43 mouse cellular contexts compared by ENCODE assay signal in genomic region chr7:126595890-126596289, GRCm38 (mm10). TPM values are rescaled to one million over a fixed set of nuclear protein-coding genes. Genes with fewer than 3 reads are reported as not detected.
"Had no signal": no experiment of that assay in that cellular context is flagged by ENCODE, and none has a peak within 500 bp of the region (broad histone marks: within the 10 kb centered on the region; RNA-seq: fewer than 3 reads in every experiment).

No protein-coding gene starts in this region.

- H3K4me2 ChIP-seq: limb, embryonic 12.5 days; limb, embryonic 13.5 days; limb, embryonic 15.5 days; liver, embryonic 11.5 days; liver, embryonic 13.5 days; liver, embryonic 15.5 days; lung, embryonic 14.5 days; lung, embryonic 15.5 days; midbrain, embryonic 11.5 days; midbrain, embryonic 12.5 days; midbrain, embryonic 13.5 days; midbrain, embryonic 15.5 days; neural tube, embryonic 12.5 days; neural tube, embryonic 13.5 days had no signal

- H3K36me3 ChIP-seq: limb, embryonic 10.5 days; limb, embryonic 12.5 days; limb, embryonic 13.5 days; limb, embryonic 15.5 days; liver, embryonic 13.5 days; liver, embryonic 15.5 days; lung, embryonic 15.5 days; midbrain, embryonic 10.5 days; midbrain, embryonic 12.5 days; midbrain, embryonic 13.5 days; midbrain, embryonic 15.5 days; neural tube, embryonic 12.5 days; neural tube, embryonic 13.5 days had no signal

- H3K4me3 ChIP-seq: left cerebral cortex, adult 2 months; limb, embryonic 10.5 days; limb, embryonic 12.5 days; limb, embryonic 13.5 days; limb, embryonic 15.5 days; liver, embryonic 13.5 days; liver, embryonic 15.5 days; lung, embryonic 15.5 days; midbrain, embryonic 10.5 days; midbrain, embryonic 12.5 days; midbrain, embryonic 13.5 days; midbrain, embryonic 15.5 days; myocyte; neural tube, embryonic 12.5 days; neural tube, embryonic 13.5 days had no signal

- H3K4me1 ChIP-seq: limb, embryonic 12.5 days; limb, embryonic 13.5 days; limb, embryonic 15.5 days; lung, embryonic 15.5 days; midbrain, embryonic 10.5 days; midbrain, embryonic 12.5 days; midbrain, embryonic 13.5 days; midbrain, embryonic 15.5 days; neural tube, embryonic 12.5 days; neural tube, embryonic 13.5 days had no signal

- H3K27me3 ChIP-seq: limb, embryonic 13.5 days; liver, embryonic 13.5 days; midbrain, embryonic 15.5 days; neural tube, embryonic 12.5 days had no signal

- H3K9me3 ChIP-seq: limb, embryonic 10.5 days; limb, embryonic 12.5 days; limb, embryonic 13.5 days; limb, embryonic 15.5 days; liver, embryonic 13.5 days; liver, embryonic 15.5 days; lung, embryonic 15.5 days; midbrain, embryonic 10.5 days; midbrain, embryonic 12.5 days; midbrain, embryonic 13.5 days; midbrain, embryonic 15.5 days; neural tube, embryonic 12.5 days; neural tube, embryonic 13.5 days had no signal

- H3K27ac ChIP-seq: left cerebral cortex, adult 2 months; limb, embryonic 10.5 days; limb, embryonic 12.5 days; limb, embryonic 13.5 days; limb, embryonic 15.5 days; liver, embryonic 13.5 days; liver, embryonic 14.5 days; liver, embryonic 15.5 days; lung, embryonic 15.5 days; macrophage; midbrain, embryonic 10.5 days; midbrain, embryonic 12.5 days; midbrain, embryonic 13.5 days; midbrain, embryonic 15.5 days; neural tube, embryonic 12.5 days; neural tube, embryonic 13.5 days had no signal

- H3K9ac ChIP-seq: limb, embryonic 12.5 days; limb, embryonic 13.5 days; limb, embryonic 15.5 days; liver, embryonic 13.5 days; liver, embryonic 14.5 days; liver, embryonic 15.5 days; lung, embryonic 14.5 days; lung, embryonic 15.5 days; midbrain, embryonic 12.5 days; midbrain, embryonic 13.5 days; midbrain, embryonic 15.5 days; neural tube, embryonic 12.5 days; neural tube, embryonic 13.5 days had no signal

- ATAC-seq: lung, postnatal 0 days; midbrain, embryonic 13.5 days; midbrain, embryonic 15.5 days; midbrain, embryonic 16.5 days had no signal

- DNase-seq: left cerebral cortex, postnatal 4 days; liver; liver, embryonic 13.5 days; lung, adult 18-20 months; lung, adult 2 months; lung, embryonic 14.5 days; lung, postnatal 10 days; lung, postnatal 14 days; lung, postnatal 36 days; lung, postnatal 4 days; midbrain, embryonic 14.5 days had no signal

RNA-seq across cellular contexts. Expression of gene Il27, which starts 1.1 kb away (rescaled TPM):
- total RNA-seq: left cerebral cortex, adult 2 months; left cerebral cortex, adult 8-10 months; left cerebral cortex, postnatal 10 days; left cerebral cortex, postnatal 14 days; left cerebral cortex, postnatal 25 days; left cerebral cortex, postnatal 36 days; left cerebral cortex, postnatal 4 days; liver, adult 2 months; megakaryocyte-erythroid progenitor cell, adult 5-6 weeks; midbrain, postnatal 0 days had no signal
- polyA plus RNA-seq: limb, embryonic 10.5 days; limb, embryonic 11.5 days; limb, embryonic 12.5 days; limb, embryonic 13.5 days; limb, embryonic 14.5 days; limb, embryonic 15.5 days; liver, embryonic 11.5 days; liver, embryonic 13.5 days; lung, embryonic 14.5 days; lung, embryonic 15.5 days; lung, embryonic 16.5 days; midbrain, embryonic 10.5 days; midbrain, embryonic 11.5 days; midbrain, embryonic 12.5 days; midbrain, embryonic 13.5 days; midbrain, embryonic 14.5 days; midbrain, embryonic 15.5 days; midbrain, embryonic 16.5 days; midbrain, postnatal 0 days; myocyte; neural tube, embryonic 11.5 days; neural tube, embryonic 12.5 days; neural tube, embryonic 13.5 days had no signal

RNA-seq across cellular contexts. Expression of gene Apobr, which starts 11.1 kb away (rescaled TPM):
- total RNA-seq: midbrain, postnatal 0 days had no signal
